Mouse (Mus musculus) embryonic facial prominence, embryonic 13.5 days (tissue): ENCODE results near the gene Lrrc74b. TPM values are rescaled to one million over a fixed set of nuclear protein-coding genes. Genes with fewer than 3 reads are reported as not detected.
"Not testable (repeated sequence)": the region's sequence is repeated elsewhere in the genome, so short reads cannot be mapped to it uniquely, and the experiment has no call there.

ENCODE experiments used
- ATAC-seq: fragments of 200-750 bp; cut with Nextera tagmentation; 2 replicates; pipeline ENCODE4 v1.8.0; 2017; ENCODE audit warnings: low read depth; ENCODE audit not compliant: insufficient number of reproducible peaks, insufficient read depth, low FRiP score, low TSS enrichment
- H3K27ac ChIP-seq: fragments of 300-500 bp; sonication (generic); 2 replicates; pipeline ENCODE4 v1.5.1; 2015; ENCODE audit warnings: moderate library complexity, mild to moderate bottlenecking, inconsistent platforms
- H3K27me3 ChIP-seq: fragments of 300-500 bp; sonication (generic); 2 replicates; pipeline ENCODE4 v1.6.1; 2015; ENCODE audit warnings: mild to moderate bottlenecking, inconsistent platforms
- H3K36me3 ChIP-seq: fragments of 300-500 bp; sonication (generic); 2 replicates; pipeline ENCODE4 v1.6.1; 2015; ENCODE audit warnings: mild to moderate bottlenecking, inconsistent platforms
- H3K4me1 ChIP-seq: fragments of 300-500 bp; sonication (generic); 2 replicates; pipeline ENCODE4 v1.6.1; 2015; ENCODE audit warnings: inconsistent platforms
- H3K4me2 ChIP-seq: fragments of 300-500 bp; sonication (generic); 2 replicates; pipeline ENCODE4 v1.6.1; 2015; ENCODE audit warnings: moderate library complexity, mild to moderate bottlenecking, inconsistent platforms
- H3K4me3 ChIP-seq: fragments of 300-500 bp; sonication (generic); 2 replicates; pipeline ENCODE4 v1.5.1; 2015; ENCODE audit warnings: mild to moderate bottlenecking, inconsistent platforms
- H3K9ac ChIP-seq: fragments of 300-500 bp; sonication (generic); 2 replicates; pipeline ENCODE4 v1.6.1; 2015; ENCODE audit warnings: mild to moderate bottlenecking, inconsistent platforms
- H3K9me3 ChIP-seq: fragments of 300-500 bp; sonication (generic); 2 replicates; pipeline ENCODE4 v1.6.1; 2016; ENCODE audit warnings: inconsistent platforms
- WGBS: fragments of 180-500 bp; shearing (Covaris S2); methylation state at CpG from one replicate; pipeline ENCODE4 v1.1.7; 2015; ENCODE audit warnings: mixed read lengths; 5-methylcytosine and 5-hydroxymethylcytosine counted together
- polyA plus RNA-seq: library from polyadenylated mRNA; unstranded; fragments of >200 nt; fragmentation: Nextera tagmentation; extraction: Ambion mirVana; gene quantifications from 2 replicates; pipeline ENCODE4 v1.2.1, GENCODE M21; 2015

Gene Lrrc74b
- polyA plus RNA-seq, 1 experiment from 2014 or later, result not detected

DNA sequence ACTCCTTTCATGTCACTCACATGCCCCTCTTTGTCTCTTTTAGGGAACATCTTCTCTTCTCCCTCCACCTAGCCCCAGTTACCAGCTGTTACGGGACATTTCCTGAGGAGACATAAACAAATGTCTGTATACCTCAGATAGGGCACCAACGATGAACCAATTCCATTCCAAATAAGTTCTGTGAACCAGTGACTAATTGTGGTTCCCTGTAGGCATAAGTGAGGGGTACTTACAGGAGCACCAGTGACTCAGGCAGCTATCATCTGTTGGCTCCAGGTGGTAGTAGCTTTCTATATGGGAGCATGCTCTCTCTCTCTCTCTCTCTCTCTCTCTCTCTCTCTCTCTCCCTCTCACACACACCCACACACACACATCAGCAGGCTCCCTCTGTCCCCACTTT, 3.2 kb upstream of the Lrrc74b start:
- WGBS, result 74% methylated on average over 2 of the region's 2 CpGs
- ATAC-seq, result no peak
- Histone ChIP-seq H3K4me3 (no peak overlapping the region), H3K9ac (no peak overlapping the region), H3K27ac (no peak overlapping the region), H3K4me2 (no peak overlapping the region), H3K36me3 (no peaks in the 10 kb centered on the region), H3K4me1 (peaks cover 17% of the 10 kb centered on the region), H3K27me3 (peaks cover 45% of the 10 kb centered on the region), H3K9me3 (no peaks in the 10 kb centered on the region)

DNA sequence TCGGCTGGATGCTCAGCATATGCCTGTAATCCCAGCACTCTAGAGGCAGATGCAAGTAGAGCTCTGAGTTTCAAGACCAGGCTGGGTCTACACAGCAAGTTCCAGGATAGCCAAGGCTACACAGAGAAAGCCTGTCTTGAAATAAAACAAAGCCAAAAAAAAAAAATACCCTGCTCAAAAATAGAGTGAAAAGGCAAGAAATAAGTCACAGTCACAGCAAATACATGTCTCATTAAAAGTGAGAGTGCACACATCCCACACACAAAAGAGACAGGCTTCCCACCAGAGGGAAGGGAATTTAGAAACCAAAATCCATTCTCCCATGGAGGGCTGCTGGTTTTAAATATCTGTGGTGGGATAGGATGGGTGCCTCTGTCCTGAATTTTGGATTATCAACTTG, 2.5 kb upstream of the Lrrc74b start:
- ATAC-seq, result no peak
- H3K27me3 ChIP-seq, result peaks cover 50% of the 10 kb centered on the region

DNA sequence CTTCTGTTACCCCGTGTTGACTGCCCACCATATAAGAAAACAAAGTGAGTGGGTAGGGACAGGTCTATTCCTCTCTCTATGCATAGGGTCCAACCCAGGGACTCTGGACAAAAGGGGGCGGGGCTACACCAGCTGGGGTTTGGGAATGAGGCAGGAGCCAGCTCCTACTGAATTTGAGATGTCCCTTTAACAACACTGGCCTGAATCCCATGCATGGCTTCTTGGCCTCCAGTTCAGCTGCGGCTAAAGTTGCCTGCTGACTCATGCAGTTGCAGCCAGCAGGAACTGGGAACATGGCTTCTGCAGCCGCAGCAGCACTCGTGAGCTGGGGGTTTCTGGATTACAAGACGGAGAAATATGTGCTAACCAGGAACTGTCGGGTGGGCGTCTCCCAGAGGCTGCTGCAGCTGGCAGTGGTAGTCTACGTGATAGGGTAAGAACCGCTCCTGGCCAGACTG, 733 bp upstream of the Lrrc74b start, which contains the start of gene P2rx6:
Gene P2rx6 (plus strand): TSS at position 135 of the 458 bp plus-strand sequence.
- WGBS, result under 1% methylated on average over 10 of the region's 10 CpGs
- peak within 1 kb of the TSS; percentile 30 for H3K4me3 ChIP-seq
- ATAC-seq, result peak; percentile 60
- peak within 1 kb of the TSS; percentile 58 for H3K4me2 ChIP-seq
- H3K36me3 ChIP-seq, result no peaks in the 10 kb centered on the region
- H3K9me3 ChIP-seq, result no peaks in the 10 kb centered on the region
- peaks cover 29% of the 10 kb centered on the region for H3K4me1 ChIP-seq
- H3K9ac ChIP-seq, result peak within 1 kb of the TSS; percentile 46; the same call in 1 of the 2 replicates
- H3K27me3 ChIP-seq, result peaks cover 53% of the 10 kb centered on the region
- peak within 1 kb of the TSS; percentile 11; the same call in 1 of the 2 replicates for H3K27ac ChIP-seq

More for the DNA sequence above, 2.5 kb upstream of the Lrrc74b start:
- 6% methylated on average over 1 of the region's 1 CpGs for whole genome bisulfite sequencing
- no peak overlapping the region for H3K9ac ChIP-seq
- H3K4me1 ChIP-seq, result peaks cover 24% of the 10 kb centered on the region
- H3K27ac ChIP-seq, result no peak overlapping the region
- H3K4me3 ChIP-seq, result no peak overlapping the region
- H3K9me3 ChIP-seq, result no peaks in the 10 kb centered on the region
- H3K36me3 ChIP-seq, result no peaks in the 10 kb centered on the region
- no peak overlapping the region for H3K4me2 ChIP-seq

DNA sequence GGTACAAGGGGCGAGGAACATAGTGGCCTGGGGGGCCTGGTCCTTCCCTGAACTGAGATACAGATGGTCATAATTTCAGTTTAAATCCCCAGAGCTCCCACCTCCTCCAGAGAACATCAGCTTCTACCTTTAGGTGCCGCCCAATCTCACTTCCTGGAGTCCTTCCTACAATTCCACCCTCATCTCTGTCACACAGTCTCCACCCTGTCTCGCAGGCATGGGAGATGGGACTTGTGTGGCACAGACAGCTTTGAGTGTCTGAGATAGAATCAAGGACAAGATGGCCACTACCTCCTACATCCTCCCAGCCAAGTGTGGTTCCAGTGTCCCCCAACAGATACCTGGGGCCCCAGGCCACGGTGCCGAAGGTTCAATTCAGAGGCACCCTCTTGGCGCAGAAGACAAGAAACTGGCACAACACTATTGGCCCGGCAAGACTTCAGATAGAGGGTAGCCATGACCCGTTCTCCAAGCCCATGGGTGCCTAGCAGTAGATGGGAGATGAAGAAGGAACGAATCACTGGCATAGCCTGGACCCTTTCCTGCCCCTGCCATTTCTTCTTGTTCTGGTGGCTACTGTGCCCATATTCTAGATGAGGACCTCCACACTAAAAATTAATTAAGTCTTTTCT, 1.5 kb downstream of the Lrrc74b start:
- H3K4me3 ChIP-seq, result no peak overlapping the region
- H3K4me1 ChIP-seq, result peaks cover 34% of the 10 kb centered on the region
- H3K27ac ChIP-seq, result no peak overlapping the region
- no peak for ATAC-seq
- no peaks in the 10 kb centered on the region for H3K36me3 ChIP-seq
- H3K4me2 ChIP-seq, result no peak overlapping the region
- no peaks in the 10 kb centered on the region for H3K9me3 ChIP-seq
- WGBS, result 73% methylated on average over 9 of the region's 9 CpGs
- peaks cover 46% of the 10 kb centered on the region for H3K27me3 ChIP-seq
- H3K9ac ChIP-seq, result no peak overlapping the region

DNA sequence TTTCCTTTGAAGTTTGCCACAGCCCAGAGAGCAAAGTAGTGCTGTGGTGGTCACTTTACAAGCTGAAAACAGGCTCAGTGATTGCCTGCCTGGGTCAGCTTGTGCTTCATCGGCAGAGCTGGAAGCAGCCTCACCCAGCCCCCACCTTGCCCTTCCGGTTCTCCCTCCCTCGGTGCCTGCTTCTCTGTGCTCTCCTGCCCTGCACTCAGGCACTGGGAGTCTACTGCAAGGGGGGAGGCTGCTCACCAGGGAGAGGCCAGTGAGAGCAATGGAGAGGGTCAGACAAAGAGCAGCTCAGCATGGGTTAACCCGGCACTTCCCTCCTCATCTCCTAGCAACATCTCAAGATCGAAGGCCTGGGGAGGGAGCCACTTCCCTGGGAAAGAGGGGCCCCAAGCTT, 2.2 kb downstream of the Lrrc74b start:
- H3K9me3 ChIP-seq, result no peaks in the 10 kb centered on the region
- no peak for ATAC-seq
- H3K27me3 ChIP-seq, result peaks cover 43% of the 10 kb centered on the region
- no peak overlapping the region for H3K9ac ChIP-seq
- no peak overlapping the region for H3K27ac ChIP-seq
- peak overlapping the region; percentile 26 for H3K4me2 ChIP-seq
- peaks cover 41% of the 10 kb centered on the region for H3K4me1 ChIP-seq
- no peak overlapping the region for H3K4me3 ChIP-seq
- no peaks in the 10 kb centered on the region for H3K36me3 ChIP-seq
- WGBS, result 0% methylated on average over 5 of the region's 5 CpGs

DNA sequence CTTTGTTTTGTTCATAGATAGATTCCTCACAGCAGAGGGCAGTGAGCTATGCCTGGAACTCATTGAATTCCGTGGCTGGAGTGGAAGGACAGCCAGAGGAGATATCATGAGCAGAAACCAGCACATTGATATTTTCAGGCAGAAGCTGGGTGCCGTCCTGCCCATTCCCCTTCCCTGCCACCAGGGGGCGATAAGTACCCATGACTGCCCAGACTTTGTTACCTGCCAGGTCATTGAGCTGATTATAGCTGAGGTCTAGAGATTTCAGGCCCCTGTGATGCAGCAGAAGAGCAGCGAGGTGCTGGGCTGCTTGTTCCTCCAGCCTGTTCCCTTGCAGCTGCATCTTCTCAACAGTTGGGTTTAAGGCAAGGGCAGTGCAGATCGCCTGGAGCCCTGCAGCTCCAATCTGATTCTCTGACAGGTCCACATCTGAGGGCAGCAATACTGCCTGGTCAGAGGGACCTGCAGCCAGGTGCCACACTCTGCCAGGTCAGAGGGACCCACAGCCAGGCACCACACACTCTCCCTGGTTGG, 3.0 kb downstream of the Lrrc74b start:
- no peak for ATAC-seq
- H3K4me2 ChIP-seq, result no peak overlapping the region; the same call in 1 of the 2 replicates
- no peaks in the 10 kb centered on the region for H3K9me3 ChIP-seq
- H3K36me3 ChIP-seq, result no peaks in the 10 kb centered on the region
- peaks cover 45% of the 10 kb centered on the region for H3K4me1 ChIP-seq
- H3K27me3 ChIP-seq, result peaks cover 43% of the 10 kb centered on the region
- H3K9ac ChIP-seq, result 0 out of 2 replicates have a peak overlapping the region, but pooled peaks have one; percentile 4
- no peak overlapping the region for H3K4me3 ChIP-seq
- no peak overlapping the region for H3K27ac ChIP-seq
- WGBS, result 2% methylated on average over 5 of the region's 5 CpGs

DNA sequence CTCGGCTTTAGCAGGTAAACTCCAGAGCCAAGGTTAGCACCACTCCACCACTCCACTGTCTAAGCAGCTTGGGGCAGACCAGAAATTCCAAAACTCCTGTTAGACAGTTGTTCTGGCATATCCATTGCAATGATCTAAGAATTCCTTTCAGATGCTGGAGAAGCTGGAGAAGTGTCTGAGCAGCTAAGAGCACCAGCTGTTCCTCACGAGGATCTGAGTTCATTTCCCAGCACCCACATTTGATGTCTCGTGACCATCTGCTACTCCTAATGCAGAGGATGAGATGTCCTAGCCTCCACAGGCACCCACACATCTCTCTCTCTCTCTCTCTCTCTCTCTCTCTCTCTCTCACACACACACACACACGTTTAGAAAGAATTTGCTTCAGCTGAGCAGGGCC, 4.1 kb downstream of the Lrrc74b start:
- no peaks in the 10 kb centered on the region for H3K36me3 ChIP-seq
- 54% methylated on average over 4 of the region's 4 CpGs for WGBS
- H3K9ac ChIP-seq, result no peak overlapping the region
- no peak overlapping the region for H3K4me2 ChIP-seq
- no peak overlapping the region for H3K27ac ChIP-seq
- H3K4me3 ChIP-seq, result no peak overlapping the region
- H3K27me3 ChIP-seq, result peaks cover 33% of the 10 kb centered on the region
- no peaks in the 10 kb centered on the region for H3K9me3 ChIP-seq
- H3K4me1 ChIP-seq, result peaks cover 39% of the 10 kb centered on the region
- ATAC-seq, result no peak

DNA sequence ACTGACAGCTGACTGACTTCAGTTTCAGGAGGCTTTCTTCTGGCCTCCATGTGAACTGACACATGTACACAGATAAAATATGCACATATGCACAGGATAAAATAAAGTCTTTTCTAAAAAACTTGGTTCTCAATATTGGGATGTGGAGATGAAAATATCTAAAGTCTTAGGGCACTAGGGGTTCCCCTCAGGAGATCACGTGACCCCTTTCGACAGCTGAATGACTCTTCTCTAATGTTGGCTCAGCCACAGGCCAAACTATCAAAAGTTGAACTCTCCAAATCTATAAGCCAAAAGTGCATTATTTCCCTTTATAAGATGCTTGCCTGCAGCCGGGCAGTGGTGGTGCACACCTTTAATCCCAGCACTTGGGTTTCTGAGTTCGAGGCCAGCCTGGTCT, 4.9 kb downstream of the Lrrc74b start:
- ATAC-seq, result no peak
- WGBS, result 81% methylated on average over 4 of the region's 4 CpGs
- no peak overlapping the region for H3K4me2 ChIP-seq

DNA sequence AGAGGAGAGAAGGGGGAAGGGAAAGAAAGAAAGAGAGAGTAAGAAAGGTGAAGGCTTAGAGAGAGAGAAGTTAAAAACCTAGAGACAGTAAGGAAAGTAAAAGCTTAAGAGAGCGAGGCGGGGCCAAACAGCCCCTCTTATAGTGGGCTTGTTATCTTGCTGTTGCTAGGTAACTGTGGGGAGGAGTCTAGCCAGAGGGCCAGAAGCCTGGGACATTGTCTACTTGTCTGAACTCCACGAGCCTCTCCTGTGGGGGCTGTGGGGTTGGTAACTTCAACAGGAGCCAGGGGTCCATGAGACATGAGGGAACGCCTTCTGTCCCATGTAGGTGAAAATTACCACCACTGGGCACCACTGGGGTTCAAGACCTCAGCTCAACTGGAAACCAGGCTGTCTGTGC, 6.3 kb downstream of the Lrrc74b start:
- not testable (repeated sequence) for H3K9ac ChIP-seq, H3K9me3 ChIP-seq, H3K36me3 ChIP-seq, ATAC-seq, H3K4me3 ChIP-seq, H3K27ac ChIP-seq
- Histone ChIP-seq H3K4me2 (0 out of 2 replicates have a peak overlapping the region, but pooled peaks have one; percentile 52), H3K4me1 (peaks cover 28% of the 10 kb centered on the region), H3K27me3 (peaks cover 13% of the 10 kb centered on the region)
- 19% methylated on average over 4 of the region's 4 CpGs for WGBS

More for the DNA sequence above, 4.9 kb downstream of the Lrrc74b start:
- Histone ChIP-seq H3K4me3 (no peak overlapping the region), H3K36me3 (no peaks in the 10 kb centered on the region), H3K27me3 (peaks cover 26% of the 10 kb centered on the region), H3K9me3 (no peaks in the 10 kb centered on the region), H3K27ac (no peak overlapping the region), H3K9ac (no peak overlapping the region), H3K4me1 (peaks cover 33% of the 10 kb centered on the region)

DNA sequence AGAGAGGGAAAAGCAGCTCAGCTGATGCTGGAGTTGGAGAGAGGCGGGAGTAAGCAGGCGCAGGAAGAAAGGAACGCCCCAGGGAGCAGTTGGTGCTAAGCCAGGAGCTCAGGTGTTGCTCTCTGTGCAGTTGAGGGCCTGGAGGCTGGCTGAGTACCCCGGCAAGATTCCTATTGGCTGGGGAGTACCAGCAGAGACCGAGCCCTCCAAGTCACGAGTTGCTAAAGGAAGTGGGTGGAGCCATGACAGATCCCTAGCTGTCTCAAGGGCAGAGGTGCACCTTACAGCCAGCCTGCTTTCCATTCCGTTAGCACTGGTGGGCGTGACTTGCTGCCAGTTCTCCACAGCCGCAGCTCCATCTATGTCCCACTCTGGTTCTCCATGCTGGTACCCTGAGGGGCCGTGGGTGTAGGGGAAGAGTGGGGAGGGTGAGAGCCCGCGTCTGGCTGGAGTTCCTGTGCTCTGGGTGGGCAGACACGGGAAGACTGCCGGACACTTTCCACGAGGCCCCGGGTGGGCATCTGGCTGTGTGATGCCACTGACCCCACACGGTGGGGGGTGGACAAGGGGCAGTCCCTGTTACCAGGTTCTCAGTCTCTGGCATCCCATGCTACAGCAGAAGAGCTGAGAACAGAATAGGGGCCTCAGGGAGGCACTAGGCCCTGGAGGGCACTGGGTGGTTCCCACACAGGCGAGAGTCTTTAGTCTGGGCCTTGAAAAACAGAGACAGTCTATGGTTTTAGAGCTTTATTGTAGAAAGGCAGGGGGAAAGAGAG, 6.9 kb downstream of the Lrrc74b start:
- Histone ChIP-seq H3K4me3 (peak overlapping the region; percentile 19), H3K27me3 (peaks cover 7% of the 10 kb centered on the region), H3K9ac (no peak overlapping the region), H3K27ac (peak overlapping the region; percentile 51; the same call in 1 of the 2 replicates), H3K9me3 (no peaks in the 10 kb centered on the region), H3K36me3 (no peaks in the 10 kb centered on the region), H3K4me1 (peaks cover 26% of the 10 kb centered on the region), H3K4me2 (peak overlapping the region; percentile 52)
- peak; percentile 84 for ATAC-seq
- WGBS, result 6% methylated on average over 18 of the region's 18 CpGs

DNA sequence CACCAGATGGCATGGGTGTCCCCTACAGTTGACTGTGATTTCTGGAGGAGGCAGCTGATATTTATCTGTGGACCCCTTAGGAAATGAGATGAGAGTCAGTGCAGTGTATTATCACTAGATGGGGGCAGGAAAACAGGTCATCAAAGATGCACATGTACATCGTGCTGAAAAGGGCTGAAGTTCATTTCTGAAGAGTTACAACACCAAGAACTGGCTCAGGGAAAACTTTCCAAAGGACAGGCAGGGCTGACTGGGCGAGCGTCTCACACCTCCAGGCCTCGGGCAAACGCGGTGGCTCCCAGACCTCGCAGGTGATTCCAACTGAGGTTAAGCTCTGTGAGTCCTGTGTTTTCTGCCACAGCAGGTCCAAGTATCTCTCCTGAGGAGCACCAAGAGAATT, 8.2 kb downstream of the Lrrc74b start:
- Histone ChIP-seq H3K4me3 (no peak overlapping the region), H3K27ac (no peak overlapping the region), H3K4me1 (peaks cover 15% of the 10 kb centered on the region), H3K27me3 (no peaks in the 10 kb centered on the region), H3K9me3 (no peaks in the 10 kb centered on the region), H3K36me3 (no peaks in the 10 kb centered on the region), H3K9ac (no peak overlapping the region), H3K4me2 (no peak overlapping the region)
- no peak for ATAC-seq
- WGBS, result 84% methylated on average over 7 of the region's 7 CpGs
